Mouse (Mus musculus): Measurements from ENCODE around the gene Cep135.

Gene Cep135

DNA sequence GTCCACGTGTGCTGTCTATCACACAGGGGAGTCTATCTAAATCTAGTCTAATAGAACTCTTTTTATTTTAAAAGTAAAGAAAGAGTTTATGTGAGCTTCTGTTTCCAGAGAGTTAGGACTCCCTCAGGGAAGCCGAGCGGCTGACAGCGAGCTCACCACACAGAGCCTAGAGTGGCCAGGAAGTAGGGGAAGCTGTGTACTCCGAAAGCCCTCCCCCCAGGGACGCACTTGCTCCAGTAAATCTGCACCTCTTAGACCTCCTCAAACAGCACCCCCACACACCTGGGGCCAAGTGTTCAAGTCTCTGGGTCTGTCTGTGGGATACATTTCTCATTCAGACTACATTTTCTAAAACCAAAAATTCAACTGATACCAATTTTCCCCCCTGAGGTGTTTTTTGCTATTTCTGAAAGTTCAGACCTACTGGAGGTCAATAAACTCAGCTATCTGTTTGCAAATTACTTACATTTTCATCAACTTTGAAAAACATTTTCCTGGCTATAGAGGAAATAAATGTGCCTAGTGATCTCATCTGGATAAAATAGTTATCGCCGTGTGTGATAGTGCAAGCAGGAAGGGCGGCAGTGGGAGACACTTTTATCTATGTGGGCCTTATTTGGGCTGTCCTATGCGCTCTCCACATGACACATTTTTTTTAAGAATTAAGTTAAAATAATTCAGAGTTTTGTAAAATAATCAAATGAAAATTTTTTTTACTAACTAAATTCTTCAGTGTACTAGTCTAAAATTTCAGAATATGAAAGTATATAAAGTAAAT, 56.8 kb downstream of the Cep135 start:
- DNase-seq = no peak

- DNase-seq = no peak
Measured at GRCm38 (mm10) chr5:76649897-76650296, 61.4 kb downstream of the Cep135 start.

DNA sequence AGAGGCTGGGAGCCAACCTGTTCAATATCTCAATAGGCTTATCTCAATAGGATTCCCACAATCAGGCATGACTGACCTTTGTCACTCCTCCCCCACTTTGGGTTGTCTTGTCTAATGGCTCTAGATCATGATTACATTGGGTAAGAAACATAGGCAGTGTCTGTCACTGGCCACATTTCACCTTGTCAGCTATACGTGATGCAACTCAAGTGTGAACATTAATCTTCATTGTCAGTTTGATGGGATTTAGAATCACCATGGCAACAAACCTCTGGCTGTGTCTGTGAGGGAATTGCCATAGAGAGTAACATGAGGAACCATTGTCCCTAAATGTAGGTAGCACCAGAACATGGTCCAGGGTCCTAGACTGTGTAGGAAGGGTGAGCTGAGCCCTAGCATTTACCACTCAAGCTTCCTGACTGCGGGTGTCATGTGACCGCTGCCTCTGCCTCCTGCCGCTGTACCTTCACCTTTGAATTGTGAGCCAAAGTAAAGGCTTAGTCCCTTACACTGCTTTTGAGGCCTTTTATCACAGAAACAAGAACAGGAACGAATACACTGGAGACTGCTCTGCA, 62.7 kb downstream of the Cep135 start:
- no peak for DNase-seq

GRCm38 (mm10) chr5:76656212-76656611, 67.7 kb downstream of the Cep135 start, which contains the start of gene C530008M17Rik:
Gene C530008M17Rik (plus strand): TSS chr5:76656512.
- DNase-seq = no peak

- peak; percentile 64 to 80 for DNase-seq
Measured at GRCm38 (mm10) chr5:76657245-76658083, 69.0 kb downstream of the Cep135 start.

GRCm38 (mm10) chr5:76658084-76658934, 69.8 kb downstream of the Cep135 start:
- peak; percentile 46 for DNase-seq

DNA sequence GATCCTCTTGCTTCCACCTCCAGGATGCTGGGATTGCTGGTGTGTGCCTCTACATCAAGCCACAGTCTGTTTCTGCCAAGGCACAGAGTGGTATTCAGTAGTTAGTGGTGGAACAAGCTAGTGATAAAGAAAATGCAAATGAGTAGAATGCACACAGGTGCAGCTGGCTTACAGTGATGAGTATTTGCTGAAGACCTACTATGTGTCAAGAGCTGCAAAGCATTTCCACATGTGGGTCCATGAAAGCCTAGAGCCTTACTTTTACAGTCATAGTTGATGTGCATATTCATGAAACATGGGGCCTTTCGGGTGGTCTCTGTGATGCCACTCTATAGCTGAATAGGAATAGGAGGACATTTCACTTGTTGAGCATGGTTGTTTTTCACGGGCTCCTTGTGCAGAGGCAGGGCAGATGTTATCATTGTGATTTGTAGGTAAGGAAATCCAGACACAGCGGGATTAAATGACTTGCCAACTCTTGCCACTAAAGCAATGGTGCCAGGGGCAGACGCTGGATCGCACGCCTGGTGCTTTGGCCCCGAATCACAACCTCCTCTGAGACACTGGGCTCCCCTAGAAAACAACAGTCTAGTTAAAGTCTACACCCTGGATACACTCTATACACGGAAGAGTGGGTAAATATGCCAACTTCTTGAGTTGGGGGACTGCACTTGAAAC, 71.6 kb downstream of the Cep135 start:
- DNase-seq = no peak

DNA sequence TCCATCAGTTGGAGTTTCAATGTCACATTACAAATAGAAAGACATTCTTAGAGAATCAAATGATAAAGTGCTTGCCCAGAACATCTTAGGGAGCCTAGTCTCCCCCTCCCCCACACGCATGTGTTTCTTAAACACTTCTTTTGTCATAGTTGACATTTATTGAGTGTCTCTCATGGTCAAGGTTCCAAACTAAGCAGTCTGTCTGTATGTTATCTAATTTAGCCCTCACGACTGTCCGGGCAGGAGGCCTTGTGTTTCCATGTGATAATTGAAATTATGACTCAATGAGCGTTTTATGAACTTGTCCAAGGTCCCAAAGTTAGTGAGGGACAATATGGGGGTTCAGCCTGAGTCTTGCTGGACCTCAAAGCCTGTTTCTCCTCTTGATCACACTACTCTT, 72.8 kb downstream of the Cep135 start:
- DNase-seq = no peak

GRCm38 (mm10) chr5:76664936-76665335, 76.4 kb downstream of the Cep135 start:
- DNase-seq = no peak

DNA sequence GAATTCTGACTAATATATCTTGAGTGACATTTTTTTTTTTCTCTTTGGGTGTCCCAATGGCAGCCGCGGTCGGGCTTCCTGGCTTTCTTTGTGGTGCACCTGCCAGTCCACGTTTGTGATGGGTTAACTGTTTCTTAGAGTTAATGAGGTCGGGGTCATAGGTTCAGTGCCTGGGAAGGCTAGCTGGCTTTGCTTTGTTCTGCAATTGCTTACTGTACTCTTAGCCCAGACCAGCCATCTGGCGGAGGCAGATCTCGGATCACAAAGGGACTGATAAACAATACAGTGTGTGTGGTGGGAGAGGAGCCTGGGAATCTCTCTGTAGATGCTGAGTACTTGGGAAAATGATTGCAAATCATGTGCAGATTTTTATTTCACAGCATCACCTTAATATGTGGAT, 76.9 kb downstream of the Cep135 start:
- DNase-seq = no peak

GRCm38 (mm10) chr5:76666026-76666756, 77.7 kb downstream of the Cep135 start:
- no peak for DNase-seq

- no peak for DNase-seq
Measured at GRCm38 (mm10) chr5:76668118-76668517, 79.6 kb downstream of the Cep135 start.

DNA sequence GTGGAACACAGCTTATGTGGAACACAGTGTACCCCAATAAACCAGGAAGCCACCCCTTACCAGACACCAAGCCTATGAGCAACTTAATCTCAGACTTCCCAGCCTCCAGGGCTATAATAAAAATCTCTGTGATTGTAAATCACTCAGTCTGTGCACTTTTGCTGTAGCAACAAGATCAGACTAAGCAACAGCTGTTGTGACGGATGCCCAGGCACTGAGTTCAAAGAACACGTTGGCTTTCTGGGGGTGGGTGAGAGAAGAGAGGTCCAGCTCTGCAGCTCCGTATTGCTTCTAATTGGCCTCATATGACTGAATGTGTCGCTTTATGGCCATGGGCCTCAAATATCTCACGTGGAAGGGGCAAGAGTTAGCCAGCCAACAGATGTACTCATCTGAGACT, 80.0 kb downstream of the Cep135 start:
- DNase-seq = no peak

DNA sequence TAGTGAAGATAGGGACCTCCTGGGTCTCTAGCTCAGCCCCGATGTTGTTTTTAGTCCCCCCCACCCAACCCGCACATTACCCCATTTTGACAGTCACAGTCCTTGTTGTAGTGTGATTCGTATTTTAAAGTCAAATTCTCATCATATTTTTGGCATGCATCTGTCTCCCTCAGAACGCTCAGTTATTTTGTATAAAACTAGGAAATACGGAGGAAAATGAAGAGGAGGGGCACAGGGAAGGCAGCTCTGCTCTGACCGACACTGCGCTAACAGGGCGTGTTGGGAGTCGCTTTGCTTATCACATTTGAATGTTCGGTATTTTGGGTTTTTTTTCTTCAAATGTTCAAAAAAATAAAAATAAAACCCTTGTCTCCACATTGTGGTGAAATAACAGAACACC, 81.7 kb downstream of the Cep135 start:
- no peak for DNase-seq

DNA sequence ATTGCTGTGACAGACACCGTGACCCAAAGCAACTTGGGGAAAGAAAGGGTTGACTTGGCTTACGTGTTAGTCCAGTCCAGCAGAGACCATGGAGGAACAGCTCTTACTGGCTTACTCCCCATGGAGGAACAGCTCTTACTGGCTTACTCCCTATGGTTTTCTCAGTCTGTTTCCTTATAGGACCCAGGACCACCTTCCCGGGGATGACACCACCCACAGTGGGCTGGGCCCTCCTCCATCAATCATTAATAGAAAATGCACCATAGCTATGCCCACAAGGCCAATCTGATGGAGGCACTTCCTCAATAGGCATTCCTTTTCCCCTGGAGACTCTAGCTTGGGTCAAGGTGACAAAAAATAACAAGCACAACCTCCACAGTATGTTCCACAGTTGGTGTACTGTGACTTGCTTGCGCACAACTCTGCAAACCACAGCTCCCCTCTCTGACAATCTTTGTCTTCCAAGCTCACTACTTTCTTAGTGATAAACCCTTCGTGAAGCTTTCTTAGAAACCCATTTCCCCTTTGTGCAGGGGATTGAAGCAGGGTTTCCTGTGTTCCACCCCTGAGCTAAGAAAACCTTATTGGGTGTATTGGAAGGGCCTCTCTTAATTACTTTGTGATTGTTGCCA, 85.6 kb downstream of the Cep135 start:
- no peak for DNase-seq

DNA sequence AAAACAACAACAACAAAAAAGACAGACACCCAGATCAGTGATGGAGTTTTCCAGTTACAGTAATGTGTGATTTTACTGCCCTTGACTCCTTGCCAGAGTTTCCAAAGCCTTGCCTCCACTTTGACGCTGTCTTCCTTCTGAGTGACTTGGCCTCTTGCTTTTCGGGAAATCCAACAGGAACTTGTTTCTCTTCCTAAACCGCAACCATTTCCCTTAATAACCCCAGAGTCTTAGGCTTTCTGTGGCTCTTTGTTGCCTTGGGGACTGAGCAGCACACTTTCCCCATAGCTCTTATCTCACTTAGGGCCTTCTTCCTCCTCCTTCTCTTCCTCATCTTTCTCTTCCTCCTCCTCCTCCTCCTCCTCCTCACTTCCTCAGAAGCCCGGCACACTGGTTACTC, 86.9 kb downstream of the Cep135 start:
- DNase-seq = no peak

DNA sequence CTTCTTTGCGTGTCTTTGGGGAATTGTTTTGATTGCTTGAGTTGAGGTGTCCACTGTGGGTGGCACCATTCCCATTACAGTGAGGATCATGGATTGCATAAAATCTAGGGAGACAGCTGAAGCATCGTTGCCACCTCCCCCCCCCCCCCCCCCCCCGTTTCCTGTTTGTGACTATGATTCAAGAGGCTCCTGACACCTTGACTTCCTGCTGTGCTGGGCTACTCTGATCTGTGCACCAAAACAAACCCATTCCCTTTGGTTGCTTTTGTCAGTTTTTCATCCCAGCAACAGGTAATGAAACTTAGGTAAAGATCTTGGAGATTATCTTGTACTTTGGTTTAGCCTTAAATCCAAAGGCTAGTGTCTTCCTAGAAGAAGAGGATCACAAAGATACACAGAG, 92.5 kb downstream of the Cep135 start:
- DNase-seq = no peak

DNA sequence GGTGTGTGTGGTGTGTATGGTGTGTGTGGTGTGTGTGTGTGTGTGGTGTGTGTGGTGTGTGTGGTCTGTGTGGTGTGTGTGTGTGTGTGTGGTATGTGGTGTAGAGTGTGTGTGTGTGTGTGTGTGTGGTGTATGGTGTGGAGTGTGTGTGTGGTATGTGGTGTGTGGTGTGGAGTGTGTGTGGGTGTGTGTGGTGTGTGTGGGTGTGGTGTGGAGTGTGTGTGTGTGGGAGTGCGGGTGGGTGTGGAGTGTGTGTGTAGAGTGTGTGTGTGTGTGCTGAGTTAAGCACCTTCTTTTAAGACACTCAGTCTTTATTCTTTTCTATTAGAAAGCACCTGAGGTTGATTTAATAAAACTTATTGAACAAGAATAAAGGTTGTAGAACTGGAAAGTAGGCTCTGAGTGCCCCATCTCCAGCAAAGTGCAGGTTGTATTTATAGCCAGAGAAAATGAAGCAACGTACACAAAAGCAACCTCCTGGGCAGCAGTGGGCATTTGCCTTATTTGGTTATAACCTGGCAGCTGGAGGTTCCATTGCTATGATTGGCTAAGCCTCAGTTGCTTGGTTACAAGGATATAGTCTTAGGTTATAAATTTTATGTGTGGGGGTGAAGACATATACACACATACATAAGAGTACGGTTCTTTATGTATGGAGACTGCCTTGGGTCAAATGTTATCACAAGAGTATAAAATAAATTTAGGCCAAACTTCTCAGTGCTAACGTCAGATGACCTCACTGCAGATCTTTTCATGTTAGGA, 93.6 kb downstream of the Cep135 start:
- DNase-seq = no peak

GRCm38 (mm10) chr5:76683455-76683854, 95.0 kb downstream of the Cep135 start:
- no peak for DNase-seq
